Mouse (Mus musculus) forebrain, embryonic 16.5 days (tissue): ENCODE data around the gene Rergl. TPM values are rescaled to one million over a fixed set of nuclear protein-coding genes. Genes with fewer than 3 reads are reported as not detected.

Experiments
- ATAC-seq: fragments of 200-750 bp; cut with Nextera tagmentation; 2 replicates; pipeline ENCODE4 v1.8.0; 2017; ENCODE audit warnings: mild to moderate bottlenecking, moderate library complexity
- H3K27ac ChIP-seq: fragments of 300-500 bp; sonication (generic); 2 replicates; pipeline ENCODE4 v1.5.1; 2014; ENCODE audit warnings: low read length, control low read depth
- H3K27me3 ChIP-seq: fragments of 300-500 bp; sonication (generic); replicated peaks from 2 replicates; pipeline ENCODE4 v1.6.1; 2014; ENCODE audit warnings: low read length; ENCODE audit not compliant: control insufficient read depth, insufficient read depth
- H3K36me3 ChIP-seq: fragments of 300-500 bp; sonication (generic); 2 replicates; pipeline ENCODE4 v1.6.1; 2014; ENCODE audit not compliant: control insufficient read depth, insufficient read depth
- H3K4me1 ChIP-seq: fragments of 300-500 bp; sonication (generic); replicated peaks from 2 replicates; pipeline ENCODE4 v1.6.1; 2014; ENCODE audit warnings: low read length; ENCODE audit not compliant: control insufficient read depth, insufficient read depth
- H3K4me2 ChIP-seq: fragments of 300-500 bp; sonication (generic); 2 replicates; pipeline ENCODE4 v1.6.1; 2014; ENCODE audit warnings: mild to moderate bottlenecking, low read length, control low read depth
- H3K4me3 ChIP-seq: fragments of 300-500 bp; sonication (generic); replicated peaks from 2 replicates; pipeline ENCODE4 v1.5.1; 2014; ENCODE audit warnings: mild to moderate bottlenecking, low read length, control low read depth
- H3K9ac ChIP-seq: fragments of 300-500 bp; sonication (generic); replicated peaks from 2 replicates; pipeline ENCODE4 v1.6.1; 2014; ENCODE audit warnings: low read depth, low read length, control low read depth
- H3K9me3 ChIP-seq: fragments of 300-500 bp; sonication (generic); 2 replicates; pipeline ENCODE4 v1.6.1; 2016; ENCODE audit warnings: low read length; ENCODE audit not compliant: control insufficient read depth
- WGBS: fragments of 180-500 bp; shearing (Covaris S2); extraction: QIAGEN DNeasy Blood & Tissue Kit; methylation state at CpG from one replicate; pipeline ENCODE4 v1.1.7; 2014; 5-methylcytosine and 5-hydroxymethylcytosine counted together
- polyA plus RNA-seq: library from polyadenylated mRNA; unstranded; fragments of >200 nt; fragmentation: Nextera tagmentation; extraction: Ambion mirVana; gene quantifications from 2 replicates; pipeline ENCODE4 v1.2.1, GENCODE M21; 2015

Rergl gene
- not detected in 2 replicates for polyA plus RNA-seq

DNA sequence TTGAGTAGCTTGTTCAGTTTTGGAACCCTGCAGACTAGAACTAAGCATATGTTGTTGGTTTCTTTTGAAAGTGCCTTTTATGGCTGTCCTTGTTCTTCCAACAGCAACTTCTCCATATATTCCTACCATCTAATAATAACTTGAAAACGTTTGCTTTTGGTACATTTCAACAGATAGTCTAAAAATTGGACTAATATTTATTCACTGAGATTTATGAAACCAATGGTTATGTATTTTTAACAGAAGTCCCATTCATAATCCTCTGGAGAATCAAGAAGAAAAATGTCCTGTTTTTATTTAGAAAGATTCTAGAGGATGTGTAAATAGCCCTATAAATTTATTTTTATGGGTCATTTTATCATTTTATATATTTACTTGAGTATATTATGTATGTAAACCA is at the start of gene Rergl:
TSS of gene Rergl (minus strand) at position 101 of the 400 bp plus-strand sequence.
- no peaks in the 10 kb centered on the region for H3K27me3 ChIP-seq
- H3K9me3 ChIP-seq = no peaks in the 10 kb centered on the region
- H3K36me3 ChIP-seq = no peaks in the 10 kb centered on the region
- H3K9ac ChIP-seq = no peak within 1 kb of the TSS
- no peak for ATAC-seq
- WGBS = 30% methylated on average over 1 of the region's 1 CpGs
- H3K27ac ChIP-seq = no peak within 1 kb of the TSS
- no peak within 1 kb of the TSS for H3K4me2 ChIP-seq
- no peaks in the 10 kb centered on the region for H3K4me1 ChIP-seq
- no peak within 1 kb of the TSS for H3K4me3 ChIP-seq

DNA sequence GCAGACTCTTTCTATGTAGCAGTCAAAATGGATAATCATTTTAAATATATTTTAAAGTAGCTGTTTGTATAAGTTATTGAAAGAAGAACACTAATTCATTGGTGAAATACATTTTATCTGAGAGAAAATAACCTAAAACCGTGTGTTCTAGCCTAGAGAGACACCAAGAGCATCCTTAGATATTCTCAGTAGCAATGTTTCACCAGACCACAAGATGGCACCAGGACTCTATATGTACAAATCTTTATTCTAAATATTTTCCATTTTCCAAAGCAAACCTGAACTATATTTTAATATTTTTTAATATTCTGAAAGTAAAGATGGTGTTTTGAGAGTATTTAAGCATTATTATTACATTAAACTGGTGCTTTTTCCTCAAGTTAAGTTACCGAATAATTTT is 36.7 kb upstream of the Rergl start:
- H3K9me3 ChIP-seq = no peaks in the 10 kb centered on the region
- no peaks in the 10 kb centered on the region for H3K36me3 ChIP-seq
- no peak for ATAC-seq
- H3K27me3 ChIP-seq = no peaks in the 10 kb centered on the region
- no peak overlapping the region for H3K9ac ChIP-seq
- no peak overlapping the region for H3K27ac ChIP-seq
- WGBS = 56% methylated on average over 2 of the region's 2 CpGs
- H3K4me1 ChIP-seq = no peaks in the 10 kb centered on the region
- H3K4me3 ChIP-seq = no peak overlapping the region
- no peak overlapping the region for H3K4me2 ChIP-seq

DNA sequence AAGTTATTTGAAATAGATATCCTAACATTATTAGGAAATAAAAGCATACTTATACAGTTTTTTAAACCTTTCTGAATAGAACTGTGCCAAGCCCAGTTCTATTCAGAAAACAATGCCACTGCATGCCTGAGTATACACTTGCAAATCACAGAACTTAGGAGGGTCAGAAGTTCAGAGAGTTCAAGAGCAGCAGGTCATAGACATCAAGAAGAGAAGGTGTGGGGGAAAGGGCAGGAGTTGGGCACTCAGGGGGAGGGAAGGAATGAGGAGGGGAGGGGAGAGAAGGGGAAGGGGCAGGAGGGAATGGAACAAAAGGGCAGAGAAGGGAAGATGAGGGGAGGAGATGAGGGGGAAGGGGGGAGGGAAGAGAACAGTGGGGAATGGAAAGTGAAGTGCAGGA is 23.6 kb upstream of the Rergl start:
- Histone ChIP-seq H3K9me3 (no peaks in the 10 kb centered on the region), H3K4me2 (no peak overlapping the region), H3K4me3 (no peak overlapping the region), H3K36me3 (no peaks in the 10 kb centered on the region), H3K4me1 (no peaks in the 10 kb centered on the region), H3K27me3 (no peaks in the 10 kb centered on the region), H3K27ac (no peak overlapping the region), H3K9ac (no peak overlapping the region)
- ATAC-seq = no peak

DNA sequence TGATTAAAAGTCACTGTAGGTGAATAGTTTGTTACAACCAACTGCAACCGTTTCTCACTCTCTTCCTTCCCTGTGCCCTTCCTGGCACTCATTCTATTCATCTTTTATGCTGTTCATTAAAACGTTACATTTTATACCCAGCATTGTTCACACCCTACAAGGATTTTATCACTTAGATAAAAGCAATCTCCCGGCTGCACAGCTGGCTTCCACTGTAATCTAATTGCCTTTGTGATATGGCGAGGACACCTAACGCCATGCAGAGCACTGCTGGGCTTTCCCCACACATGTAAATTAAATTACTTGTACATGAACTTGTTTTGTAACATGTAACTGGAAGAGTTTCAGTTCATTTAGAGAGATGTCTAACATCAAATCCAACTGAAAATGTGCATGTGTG is 22.5 kb upstream of the Rergl start:
- Histone ChIP-seq H3K4me1 (no peaks in the 10 kb centered on the region), H3K27ac (no peak overlapping the region), H3K9ac (no peak overlapping the region), H3K4me3 (no peak overlapping the region), H3K27me3 (no peaks in the 10 kb centered on the region), H3K36me3 (no peaks in the 10 kb centered on the region), H3K4me2 (no peak overlapping the region), H3K9me3 (no peaks in the 10 kb centered on the region)
- WGBS = 20% methylated on average over 5 of the region's 5 CpGs
- no peak for ATAC-seq

DNA sequence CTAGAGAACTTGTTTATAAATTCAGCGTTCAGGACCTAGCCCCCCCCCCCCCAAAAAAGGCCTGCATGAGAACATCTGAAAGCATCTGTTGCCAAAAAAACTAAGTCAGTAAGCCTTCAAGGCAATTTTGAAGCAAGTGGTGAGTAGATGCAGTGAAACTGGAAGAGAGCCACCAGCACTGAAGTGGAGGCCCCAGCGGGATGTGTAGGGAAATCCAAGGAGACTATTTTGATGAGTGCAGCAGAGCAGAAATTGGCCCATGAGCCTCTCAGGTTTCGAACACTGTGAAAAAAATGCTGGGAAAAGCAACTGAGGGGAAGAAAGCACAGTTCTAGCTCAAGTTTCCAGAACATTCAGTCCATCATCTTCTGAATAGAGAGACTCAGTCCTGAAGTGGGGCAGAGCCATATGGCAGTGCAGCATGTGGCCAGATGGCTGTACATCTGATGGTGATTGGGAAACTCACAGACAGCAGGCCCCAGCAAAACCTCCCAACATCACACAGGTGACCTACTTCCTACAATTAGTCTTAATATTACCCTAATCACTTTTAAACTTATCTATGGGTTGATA is 13.2 kb upstream of the Rergl start:
- no peak for ATAC-seq

DNA sequence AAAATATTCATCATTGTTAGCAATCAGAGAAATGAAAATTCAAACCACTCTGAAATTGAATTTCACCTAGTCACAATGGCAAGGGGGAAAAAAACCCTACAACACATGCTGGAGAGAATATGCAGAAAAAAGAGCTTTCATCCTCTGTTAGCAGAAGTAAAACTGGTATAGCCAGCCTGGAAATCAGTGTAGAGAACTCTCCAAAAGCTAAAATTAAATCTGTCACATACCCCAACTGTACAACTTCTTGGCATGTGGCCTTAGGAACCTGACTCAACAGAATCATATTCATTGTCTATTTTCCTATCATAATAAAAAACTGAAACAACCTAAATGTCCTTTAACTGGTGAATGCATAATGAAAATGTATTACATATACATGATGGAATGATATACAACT is 22.0 kb downstream of the Rergl start:
- H3K9me3 ChIP-seq = no peaks in the 10 kb centered on the region
- H3K27me3 ChIP-seq = no peaks in the 10 kb centered on the region
- H3K27ac ChIP-seq = no peak overlapping the region
- H3K4me1 ChIP-seq = no peaks in the 10 kb centered on the region
- H3K9ac ChIP-seq = no peak overlapping the region
- no peak for ATAC-seq
- no peak overlapping the region for H3K4me2 ChIP-seq
- no peak overlapping the region for H3K4me3 ChIP-seq
- no peaks in the 10 kb centered on the region for H3K36me3 ChIP-seq

More for the DNA sequence above, 13.2 kb upstream of the Rergl start:
- Histone ChIP-seq H3K4me1 (no peaks in the 10 kb centered on the region), H3K9me3 (no peaks in the 10 kb centered on the region), H3K36me3 (no peaks in the 10 kb centered on the region), H3K9ac (no peak overlapping the region), H3K4me3 (no peak overlapping the region), H3K27ac (no peak overlapping the region), H3K27me3 (no peaks in the 10 kb centered on the region), H3K4me2 (no peak overlapping the region)
- 88% methylated on average over 3 of the region's 3 CpGs for WGBS

DNA sequence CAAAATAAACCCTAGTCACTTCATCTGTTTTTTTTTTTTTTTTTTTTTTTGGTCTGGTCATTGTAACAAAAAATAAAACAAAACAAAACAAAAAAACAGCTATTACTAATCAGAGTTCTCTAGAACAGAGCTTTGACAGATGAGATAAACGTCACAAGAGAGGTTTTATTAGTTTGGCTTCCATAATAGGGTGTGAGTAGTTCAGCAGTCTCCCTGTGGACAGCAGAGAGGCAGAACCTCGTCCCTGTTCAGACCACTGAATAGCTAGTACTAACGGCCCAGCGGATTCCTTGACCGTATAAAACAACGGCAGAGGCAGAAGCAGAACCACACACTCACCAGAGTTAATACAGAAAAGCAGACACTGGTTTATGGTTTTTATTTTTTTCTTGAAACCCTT is 36.8 kb downstream of the Rergl start:
- no peak for ATAC-seq
- Histone ChIP-seq H3K36me3 (no peaks in the 10 kb centered on the region), H3K4me2 (no peak overlapping the region), H3K4me1 (no peaks in the 10 kb centered on the region), H3K9me3 (no peaks in the 10 kb centered on the region), H3K27me3 (no peaks in the 10 kb centered on the region), H3K27ac (no peak overlapping the region), H3K9ac (no peak overlapping the region), H3K4me3 (no peak overlapping the region)
- 73% methylated on average over 6 of the region's 6 CpGs for WGBS

DNA sequence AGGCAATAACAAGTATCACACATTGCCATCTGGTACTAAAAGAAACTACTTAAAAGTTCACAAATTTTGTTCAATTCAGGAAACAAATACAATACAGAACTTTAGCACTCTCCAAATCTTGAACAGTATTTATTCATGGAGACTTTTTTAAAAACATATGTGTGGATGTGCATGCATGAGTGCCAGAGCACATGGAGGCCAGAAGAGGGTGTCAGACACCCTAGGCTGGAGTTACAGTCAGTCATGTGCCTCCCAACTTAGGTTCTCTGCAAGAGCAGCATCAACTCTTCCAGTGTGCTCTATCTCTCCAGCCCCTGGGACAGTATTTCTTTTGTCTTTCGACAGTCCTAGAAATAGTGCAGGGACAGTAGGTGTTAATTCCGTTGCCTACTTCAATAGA is 37.5 kb downstream of the Rergl start:
- Histone ChIP-seq H3K27ac (no peak overlapping the region), H3K36me3 (no peaks in the 10 kb centered on the region), H3K9ac (no peak overlapping the region), H3K27me3 (no peaks in the 10 kb centered on the region), H3K4me3 (no peak overlapping the region), H3K9me3 (no peaks in the 10 kb centered on the region), H3K4me1 (no peaks in the 10 kb centered on the region), H3K4me2 (no peak overlapping the region)
- ATAC-seq = peak; percentile 88
- 83% methylated on average over 2 of the region's 2 CpGs for WGBS

DNA sequence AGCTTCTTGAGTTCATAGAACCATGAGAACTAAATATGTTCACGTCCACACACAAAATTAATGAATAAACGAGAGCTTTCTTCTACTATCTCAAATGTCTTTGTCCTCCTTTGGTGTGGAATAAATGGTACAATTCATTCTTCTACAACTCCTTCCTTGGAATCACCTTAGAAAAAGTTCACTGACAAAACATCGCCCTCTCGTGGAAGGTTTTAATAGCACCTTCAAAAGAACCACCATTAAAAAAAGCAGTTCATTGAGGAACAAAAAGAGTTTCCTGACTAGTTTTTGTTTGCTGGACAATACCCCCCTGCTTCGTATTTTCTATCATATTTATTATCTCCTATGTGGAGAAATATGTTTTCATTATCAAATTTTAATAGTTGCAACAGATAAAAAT is 40.7 kb downstream of the Rergl start:
- no peak overlapping the region for H3K9ac ChIP-seq
- H3K4me2 ChIP-seq = no peak overlapping the region
- H3K4me1 ChIP-seq = no peaks in the 10 kb centered on the region
- no peak overlapping the region for H3K4me3 ChIP-seq
- no peak for ATAC-seq
- no peaks in the 10 kb centered on the region for H3K27me3 ChIP-seq
- H3K36me3 ChIP-seq = no peaks in the 10 kb centered on the region
- H3K9me3 ChIP-seq = no peaks in the 10 kb centered on the region
- WGBS = 14% methylated on average over 5 of the region's 5 CpGs
- no peak overlapping the region for H3K27ac ChIP-seq

DNA sequence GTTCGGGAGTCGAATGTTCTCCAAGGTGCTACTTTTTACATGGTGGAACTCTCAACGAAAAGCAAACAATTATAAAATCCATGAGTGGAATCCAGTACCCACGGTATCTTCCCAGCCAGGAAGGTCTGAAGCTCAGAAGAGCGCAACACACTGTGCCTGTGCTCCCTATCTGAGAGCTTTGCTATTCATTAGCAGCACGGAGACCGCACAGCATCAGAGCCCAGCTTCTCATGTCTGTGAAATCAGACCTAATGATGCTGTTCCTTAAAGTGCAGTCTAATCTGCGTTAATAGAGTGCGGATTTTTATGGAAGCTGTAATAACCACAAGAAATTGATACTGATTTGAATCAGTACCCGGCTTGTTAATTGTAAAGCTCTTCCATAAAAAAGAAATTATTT is 41.3 kb downstream of the Rergl start:
- Histone ChIP-seq H3K9ac (no peak overlapping the region), H3K27ac (no peak overlapping the region), H3K9me3 (no peaks in the 10 kb centered on the region), H3K4me2 (no peak overlapping the region), H3K36me3 (no peaks in the 10 kb centered on the region), H3K4me3 (no peak overlapping the region), H3K27me3 (no peaks in the 10 kb centered on the region), H3K4me1 (no peaks in the 10 kb centered on the region)
- 75% methylated on average over 10 of the region's 10 CpGs for WGBS
- ATAC-seq = no peak
